Mouse (Mus musculus): Measurements from ENCODE around the gene Mslnl. TPM values are rescaled to one million over a fixed set of nuclear protein-coding genes. Genes with fewer than 3 reads are reported as not detected.
"Not testable (repeated sequence)": the region's sequence is repeated elsewhere in the genome, so short reads cannot be mapped to it uniquely, and the experiment has no call there.

The Mslnl gene
- total RNA-seq, 2 experiments from 2014 or later = 0.45 to 0.47 TPM

DNA sequence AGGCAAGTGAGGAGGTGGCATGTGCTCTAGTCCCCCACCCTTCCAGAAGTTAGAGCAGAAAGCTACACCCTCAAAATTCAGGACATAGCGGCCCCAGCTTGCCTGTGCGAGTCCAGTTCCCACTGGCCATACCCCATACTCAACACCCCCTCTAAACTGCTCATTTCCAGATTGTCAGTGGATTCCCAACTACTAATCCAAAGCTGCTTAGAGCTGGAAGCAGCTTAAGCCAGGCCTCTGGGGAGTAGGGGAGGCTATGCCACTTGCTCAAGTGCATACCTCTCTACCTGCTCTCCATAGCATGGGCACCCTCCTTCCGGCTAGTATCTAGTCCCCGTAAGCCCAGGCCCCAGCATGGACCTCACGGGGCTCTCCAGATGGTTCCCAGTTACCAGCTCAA is 14.4 kb upstream of the Mslnl start:
- no peak overlapping the region for H3K4me3 ChIP-seq
- no peak for TF ChIP-seq CTCF (IDR thresholded peaks at IDR 0.05)
- no peak for DNase-seq (ENCODE audit: extremely low spot score in 1 of 2, low spot score in 2 of 2)
- H3K27ac ChIP-seq = no peak overlapping the region
- intact Hi-C loops (cut with DNase I) = no loop called here

DNA sequence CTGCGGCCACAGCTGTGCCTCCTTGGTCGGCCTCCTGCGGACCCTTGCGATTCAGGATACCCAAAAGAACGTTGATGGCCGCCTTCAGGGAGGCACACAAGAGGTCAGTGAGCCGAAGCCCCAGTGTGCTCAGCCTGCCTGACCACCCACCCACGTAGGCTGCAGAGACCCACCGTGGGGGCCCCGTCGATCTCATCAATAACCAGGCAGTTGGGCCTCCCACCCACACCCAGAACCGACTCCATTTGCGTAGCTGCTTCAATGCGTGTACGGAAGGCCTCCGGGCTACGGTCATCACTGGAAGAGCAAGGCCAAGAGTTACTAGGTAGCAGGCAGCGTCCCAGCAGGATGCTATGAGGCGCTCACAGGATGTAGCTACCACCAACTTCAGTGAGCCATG is 12.4 kb upstream of the Mslnl start:
- TF ChIP-seq CTCF (IDR thresholded peaks at IDR 0.05) = no peak
- Histone ChIP-seq H3K27ac (no peak overlapping the region), H3K4me3 (no peak overlapping the region)
- no peak for DNase-seq (ENCODE audit: extremely low spot score in 1 of 2, low spot score in 2 of 2)
- intact Hi-C loops (cut with DNase I) = no loop called here

DNA sequence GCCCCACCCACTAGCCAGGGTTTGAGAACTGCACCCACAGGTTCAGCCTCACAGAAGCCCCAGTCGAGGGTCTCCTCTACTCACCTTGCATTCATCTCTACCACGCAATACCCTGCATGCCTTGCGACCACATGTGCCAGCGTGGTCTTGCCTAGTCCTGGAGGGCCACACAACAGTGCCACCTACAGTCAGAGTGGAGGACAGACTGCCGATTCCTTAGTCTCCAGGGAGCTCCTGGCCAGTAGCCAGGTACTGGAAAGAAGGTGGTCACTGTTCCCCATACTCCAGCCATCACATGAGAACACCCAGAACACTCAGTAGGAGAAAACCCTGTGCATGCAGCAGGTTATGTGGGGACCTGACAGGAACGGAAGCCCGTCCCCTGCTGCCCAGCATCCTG is 11.9 kb upstream of the Mslnl start:
- no peak overlapping the region for H3K4me3 ChIP-seq
- H3K27ac ChIP-seq = no peak overlapping the region
- DNase-seq (ENCODE audit: extremely low spot score in 1 of 2, low spot score in 2 of 2) = no peak
- intact Hi-C loops (cut with DNase I) = no loop called here
- peak; percentile 48 for TF ChIP-seq CTCF (IDR thresholded peaks at IDR 0.05)

DNA sequence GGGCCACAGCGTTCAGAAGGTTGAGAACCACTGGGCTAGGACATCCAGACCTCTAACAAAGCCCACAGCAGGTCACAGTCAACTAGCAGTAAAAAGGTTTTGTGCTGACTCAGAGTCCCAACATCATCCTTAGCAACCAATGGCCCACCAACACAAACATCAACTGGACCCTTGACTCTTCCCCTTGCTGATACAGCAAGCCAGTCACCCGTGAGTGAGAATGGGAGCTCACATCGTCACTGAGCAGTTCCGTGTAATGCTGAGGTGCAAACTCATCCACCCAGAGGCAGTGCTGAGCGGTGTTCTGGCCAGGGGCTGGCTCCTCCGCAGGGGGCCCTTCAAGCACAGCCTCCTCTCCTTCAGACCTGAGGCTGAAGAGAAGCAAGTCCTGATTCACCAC is 10.6 kb upstream of the Mslnl start:
- Histone ChIP-seq H3K4me3 (no peak overlapping the region), H3K27ac (no peak overlapping the region)
- no peak for DNase-seq (ENCODE audit: extremely low spot score in 1 of 2, low spot score in 2 of 2)
- intact Hi-C loops (cut with DNase I) = no loop called here
- TF ChIP-seq CTCF (IDR thresholded peaks at IDR 0.05) = no peak

DNA sequence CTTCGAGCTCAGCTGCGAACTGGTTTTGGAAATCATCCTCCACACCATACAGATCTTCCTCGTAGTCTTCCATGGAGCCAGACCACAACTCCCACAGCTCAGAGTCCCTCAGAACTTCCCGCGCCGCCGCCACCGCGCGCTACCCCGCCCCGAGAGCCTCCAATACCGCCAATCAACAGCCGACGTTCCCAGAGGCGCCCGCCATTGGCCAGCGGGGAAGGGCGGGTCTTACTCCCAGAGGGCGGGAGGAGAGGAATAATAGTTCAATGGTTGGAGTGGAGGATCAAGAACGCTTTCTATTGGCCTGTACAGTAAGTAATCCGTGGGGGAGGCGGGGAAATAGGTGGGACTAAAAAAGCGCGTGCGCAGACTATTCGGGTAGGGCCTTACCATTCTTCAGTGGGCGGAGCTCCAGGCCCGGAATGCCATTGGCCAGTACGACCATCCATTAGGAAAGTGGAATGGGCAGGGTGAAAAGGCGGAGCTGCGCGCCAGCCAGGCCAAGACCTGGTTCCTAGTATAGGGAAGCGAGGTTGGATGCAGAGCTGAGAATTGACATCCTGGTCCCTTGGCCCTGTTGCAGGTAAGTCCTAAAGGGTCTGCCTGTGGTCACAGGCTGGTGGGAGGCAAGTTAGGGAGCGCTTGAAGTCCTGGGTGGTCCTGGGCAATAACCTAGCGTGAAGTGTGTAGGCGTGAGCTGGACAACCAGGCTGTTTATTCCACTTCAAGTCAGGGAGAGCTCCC is 8.4 kb upstream of the Mslnl start, which contains the start of the genes Chtf18 and Rpusd1:
Gene Chtf18, minus strand, starts transcription at position 155 of the 744 bp plus-strand sequence.
Gene Rpusd1, plus strand, starts transcription at position 406 of the 744 bp plus-strand sequence.
- peak; percentile 95 to 98 for DNase-seq (ENCODE audit: extremely low spot score in 1 of 2, low spot score in 2 of 2)
- H3K27ac ChIP-seq = peak within 1 kb of the TSS; percentile 83
- no peak for TF ChIP-seq CTCF (IDR thresholded peaks at IDR 0.05)

DNA sequence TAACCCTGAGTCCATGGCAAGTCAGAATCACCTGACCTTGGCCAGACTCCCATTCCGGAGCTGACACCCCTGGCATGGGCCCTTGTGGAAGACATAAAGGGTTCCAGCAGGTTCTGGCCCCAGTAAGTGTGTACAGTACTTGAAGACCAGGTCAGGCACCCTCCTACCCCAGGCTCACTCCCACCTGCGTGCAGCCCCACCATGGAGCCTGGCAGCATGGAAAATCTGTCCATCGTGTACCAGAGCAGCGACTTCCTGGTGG is 7.9 kb upstream of the Mslnl start:
- H3K4me3 ChIP-seq = peak overlapping the region; percentile 50
- H3K27ac ChIP-seq = peak overlapping the region; percentile 83
- TF ChIP-seq CTCF (IDR thresholded peaks at IDR 0.05) = no peak
- peak in 1 of 2 experiments; percentile 33 for DNase-seq (ENCODE audit: extremely low spot score in 1 of 2, low spot score in 2 of 2)
- intact Hi-C loops (cut with DNase I) = no loop called here

More for the DNA sequence above, 8.4 kb upstream of the Mslnl start, which contains the start of the genes Chtf18 and Rpusd1:
- H3K4me3 ChIP-seq = peak within 1 kb of the TSS; percentile 50
- intact Hi-C loops (cut with DNase I) = no loop called here

DNA sequence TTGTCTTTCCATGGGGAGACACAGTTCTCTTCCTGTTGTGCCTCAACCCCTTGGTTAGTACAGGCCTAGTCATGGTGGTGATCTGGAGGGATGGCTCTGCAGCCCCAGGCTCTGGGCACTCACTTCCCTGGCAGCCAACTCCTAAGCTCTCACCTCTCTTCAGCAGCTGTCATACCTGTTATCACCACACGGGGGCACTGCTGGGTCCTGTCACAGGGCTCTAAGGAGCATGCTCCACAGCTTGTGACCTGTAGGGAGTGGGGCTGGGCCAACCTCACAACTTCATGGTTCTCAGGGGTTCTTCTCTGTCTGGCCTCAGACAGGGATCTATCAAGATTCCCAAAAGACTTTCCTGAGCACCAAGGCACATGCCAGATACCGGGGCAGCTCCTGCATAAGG is 3.8 kb upstream of the Mslnl start:
- Histone ChIP-seq H3K27ac (no peak overlapping the region; the same call in 1 of the 2 replicates), H3K4me3 (no peak overlapping the region)
- intact Hi-C loops (cut with DNase I) = loop anchor here (2.0 to 5.0 kb wide), 2 partner anchors 40 to 69 kb away; partner anchors contain the start of gene Narfl
- peak; percentile 84 to 86 for DNase-seq (ENCODE audit: extremely low spot score in 1 of 2, low spot score in 2 of 2)
- peak; percentile 98 for TF ChIP-seq CTCF (IDR thresholded peaks at IDR 0.05)

DNA sequence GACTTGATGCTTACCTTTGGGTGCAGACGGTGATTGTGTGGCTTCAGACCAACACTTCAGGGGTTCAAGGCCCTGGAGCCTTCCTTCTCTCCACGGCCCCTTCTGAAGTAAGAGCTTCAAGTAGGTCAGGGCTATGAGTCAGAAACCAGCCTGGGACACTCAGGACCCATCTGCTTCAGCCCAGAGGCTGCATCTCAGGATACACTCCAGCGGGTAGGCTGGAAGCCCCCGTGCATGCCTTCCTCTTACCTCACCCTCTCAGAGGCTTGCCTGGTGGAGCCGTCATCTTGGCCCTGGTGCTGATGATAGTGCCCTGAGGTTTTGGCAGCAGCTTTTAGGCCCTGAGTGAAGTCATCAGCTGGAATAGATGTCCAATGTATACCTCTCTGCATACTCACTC is 596 bp upstream of the Mslnl start:
- H3K4me3 ChIP-seq = no peak overlapping the region
- no peak for TF ChIP-seq CTCF (IDR thresholded peaks at IDR 0.05)
- H3K27ac ChIP-seq = no peak overlapping the region
- no peak for DNase-seq (ENCODE audit: extremely low spot score in 1 of 2, low spot score in 2 of 2)
- intact Hi-C loops (cut with DNase I) = no loop called here

DNA sequence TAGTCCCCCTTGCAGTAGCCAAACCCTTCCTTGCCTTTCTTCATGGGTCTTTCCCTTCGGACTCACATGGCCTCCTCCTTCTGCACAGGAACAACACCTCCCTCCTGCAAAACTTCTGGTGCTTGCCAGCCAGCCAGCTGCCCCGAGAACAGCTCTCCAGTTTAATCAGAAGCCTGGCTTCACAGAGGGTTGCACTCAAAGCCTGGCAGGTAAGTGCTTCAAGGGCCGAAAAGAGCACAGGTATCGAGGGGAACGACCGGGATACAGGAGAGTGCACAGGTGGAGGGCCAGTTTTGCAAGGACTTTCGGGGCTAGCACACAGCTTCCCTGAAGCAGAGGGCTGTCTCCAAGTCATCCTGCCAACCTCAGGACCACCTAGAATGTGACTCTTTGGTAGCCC is 3.0 kb downstream of the Mslnl start:
- intact Hi-C loops (cut with DNase I) = no loop called here
- TF ChIP-seq CTCF (IDR thresholded peaks at IDR 0.05) = no peak
- Histone ChIP-seq H3K4me3 (no peak overlapping the region), H3K27ac (no peak overlapping the region)
- DNase-seq (ENCODE audit: extremely low spot score in 1 of 2, low spot score in 2 of 2) = no peak

DNA sequence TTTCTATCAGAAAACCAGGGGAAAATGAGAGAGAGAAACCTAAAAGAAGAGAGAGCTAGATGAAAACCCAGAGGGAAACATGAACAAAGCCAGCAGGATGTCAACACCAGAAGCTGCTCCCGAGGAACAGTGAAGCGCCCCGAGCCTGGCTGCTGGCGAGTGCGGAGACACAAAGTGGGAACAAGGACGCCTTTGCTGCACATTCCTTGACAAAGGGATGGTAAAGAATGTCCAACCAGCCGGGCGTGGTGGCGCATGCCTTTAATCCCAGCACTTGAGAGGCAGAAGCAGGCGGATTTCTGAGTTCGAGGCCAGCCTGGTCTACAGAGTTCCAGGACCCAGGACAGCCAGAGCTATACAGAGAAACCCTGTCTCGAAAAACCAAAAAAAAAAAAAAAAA is 5.6 kb downstream of the Mslnl start:
- H3K4me3 ChIP-seq; H3K27ac ChIP-seq; DNase-seq (ENCODE audit: extremely low spot score in 1 of 2, low spot score in 2 of 2); intact Hi-C loops (cut with DNase I): not testable (repeated sequence)

DNA sequence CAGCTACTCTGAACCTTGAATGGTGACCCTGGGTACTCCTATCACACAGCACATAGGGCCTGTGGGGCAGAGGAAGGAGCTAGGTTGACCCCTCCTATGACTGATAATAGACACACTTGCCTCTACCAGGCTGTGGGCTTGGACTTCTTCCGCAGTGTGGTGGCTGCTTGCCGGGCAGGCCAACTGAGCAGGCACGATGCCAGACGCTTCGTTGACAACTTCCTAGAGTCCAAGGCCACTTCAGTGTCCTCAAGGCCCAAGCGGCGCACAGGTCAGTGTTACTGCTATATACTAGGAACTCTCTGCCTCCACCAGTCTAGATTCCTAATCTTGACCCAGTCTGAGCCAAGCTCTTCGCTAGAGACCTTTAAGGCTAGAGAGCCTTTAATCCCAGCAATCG is 8.0 kb downstream of the Mslnl start:
- DNase-seq (ENCODE audit: extremely low spot score in 1 of 2, low spot score in 2 of 2) = no peak
- Histone ChIP-seq H3K27ac (no peak overlapping the region), H3K4me3 (no peak overlapping the region)
- no peak for TF ChIP-seq CTCF (IDR thresholded peaks at IDR 0.05)
- intact Hi-C loops (cut with DNase I) = no loop called here

DNA sequence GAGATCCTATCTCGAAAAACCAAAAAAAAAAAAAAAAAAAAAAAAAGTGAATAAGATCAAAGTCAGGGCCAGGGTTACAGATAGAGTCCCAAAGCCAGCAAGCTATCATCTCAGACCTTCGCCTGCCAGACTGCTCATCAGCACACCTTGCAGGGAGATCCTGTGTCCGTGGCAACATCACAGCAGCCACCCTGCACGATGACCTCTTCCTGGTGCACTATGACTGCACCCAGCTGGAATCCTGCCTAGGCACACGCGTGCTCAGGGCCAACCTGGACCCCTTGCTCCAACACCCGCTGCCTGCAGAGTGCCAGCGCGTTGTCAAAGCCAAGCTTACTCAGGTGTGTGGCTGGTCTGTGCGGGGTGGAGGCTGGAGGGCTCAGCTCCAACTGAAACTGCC is 8.5 kb downstream of the Mslnl start:
- intact Hi-C loops (cut with DNase I) = no loop called here
- no peak for DNase-seq (ENCODE audit: extremely low spot score in 1 of 2, low spot score in 2 of 2)
- H3K4me3 ChIP-seq = no peak overlapping the region
- no peak for TF ChIP-seq CTCF (IDR thresholded peaks at IDR 0.05)
- no peak overlapping the region for H3K27ac ChIP-seq

DNA sequence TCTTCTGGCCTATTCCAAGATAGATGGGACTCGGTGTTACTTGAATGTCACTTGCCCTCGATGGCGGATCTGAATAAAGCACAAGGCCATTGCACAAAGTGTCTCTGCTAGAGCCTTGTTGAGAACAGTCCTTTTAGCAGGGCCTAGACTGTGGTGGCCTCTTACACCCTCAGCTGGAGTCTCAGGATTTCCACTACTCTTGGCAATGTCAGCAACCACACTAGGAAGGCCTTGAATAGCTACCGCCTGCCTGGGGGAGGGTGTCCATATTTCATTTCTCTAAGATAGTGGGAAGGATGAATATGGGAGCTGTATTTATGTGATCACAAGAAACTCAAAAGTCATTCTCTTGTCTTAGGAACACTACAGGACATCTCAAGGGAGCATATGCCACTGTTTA is 12.4 kb downstream of the Mslnl start:
- no peak for TF ChIP-seq CTCF (IDR thresholded peaks at IDR 0.05)
- Histone ChIP-seq H3K4me3 (no peak overlapping the region), H3K27ac (no peak overlapping the region)
- intact Hi-C loops (cut with DNase I) = no loop called here
- DNase-seq (ENCODE audit: extremely low spot score in 1 of 2, low spot score in 2 of 2) = no peak
